Mouse (Mus musculus): ENCODE measurements at regions not wholly inside any gene's neighbourhood (a gene's known extent, or its start where the extent isn't known, plus 50 kb on each side); places are given as distances from the start of the nearest gene placed in this dataset.
"Not testable (repeated sequence)": the region's sequence is repeated elsewhere in the genome, so short reads cannot be mapped to it uniquely, and the experiment has no call there.

DNA sequence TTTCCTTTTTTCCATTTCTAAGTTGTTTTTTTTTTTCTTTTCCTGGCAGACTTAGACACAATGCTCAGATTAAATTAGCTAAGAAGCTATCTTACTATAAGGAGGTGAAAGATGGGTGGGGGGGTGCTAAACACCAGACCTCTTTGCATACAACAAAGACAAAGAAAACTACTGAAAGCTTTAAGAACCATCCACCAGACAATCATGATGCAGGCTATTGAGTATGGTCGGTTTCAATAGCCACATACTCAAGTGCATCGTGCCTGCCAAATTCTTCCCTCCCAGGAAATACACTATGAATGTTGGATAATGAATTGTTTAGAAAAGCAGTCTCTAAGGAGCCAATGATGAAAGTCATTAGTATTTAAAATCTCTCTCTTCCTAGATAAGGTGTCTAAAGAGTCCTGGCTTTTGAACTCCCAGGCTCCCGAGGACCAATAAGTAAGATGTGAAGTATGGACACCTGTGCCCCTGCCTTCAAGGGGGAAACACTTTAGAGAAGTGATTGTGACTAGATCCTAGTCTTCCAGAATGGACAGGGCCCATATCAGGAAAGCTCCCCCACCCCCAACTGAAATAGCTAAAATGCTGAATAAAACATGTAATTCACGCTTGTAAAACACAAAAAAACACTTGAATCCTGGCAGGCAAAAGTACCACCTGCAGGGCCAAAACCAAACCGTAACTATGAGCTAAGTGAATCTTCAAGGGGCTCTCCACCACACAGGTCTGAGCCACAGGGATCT lies 381.8 kb upstream of the B3galt2 start:
- DNase-seq (ENCODE audit: extremely low read depth, low read depth, low spot score), result no peak

DNA sequence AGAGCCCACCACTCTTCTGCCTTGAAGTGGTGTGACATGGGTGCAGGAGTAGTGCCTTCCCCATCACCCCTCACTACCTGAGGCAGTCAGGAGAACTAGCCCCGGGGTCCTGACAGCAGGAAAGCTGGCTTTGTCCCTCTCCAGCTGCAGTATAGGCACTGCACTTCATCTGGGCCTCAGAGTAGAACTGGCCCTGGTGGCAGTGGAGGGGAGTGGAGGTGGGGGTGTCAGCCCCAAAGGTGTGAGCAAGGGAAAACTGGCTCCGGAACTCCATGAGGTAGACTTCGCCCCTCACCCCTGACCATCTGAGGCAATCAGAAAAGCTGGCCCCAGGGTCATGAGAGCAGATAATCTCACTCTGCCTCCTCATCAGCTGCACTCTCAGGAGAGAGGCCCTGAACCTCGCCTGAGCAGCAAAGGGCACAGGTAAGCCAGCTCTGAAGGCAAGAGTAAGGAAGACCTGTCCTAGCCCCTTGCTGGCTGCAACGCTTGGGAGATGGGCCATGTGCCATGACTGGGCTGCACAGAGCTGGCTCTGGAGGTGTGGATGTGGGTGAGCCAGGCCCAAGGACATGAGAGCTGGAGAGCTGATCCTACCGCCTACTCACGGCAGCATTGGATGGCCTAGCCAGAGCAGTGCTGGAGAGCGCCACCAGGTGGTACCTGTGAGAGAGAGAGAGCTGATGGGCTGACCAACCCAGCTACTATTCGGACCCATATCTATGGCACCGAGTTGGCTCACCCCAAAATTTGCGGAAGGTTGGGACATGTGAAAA lies 377.0 kb upstream of the B3galt2 start:
- peak; percentile 3 for DNase-seq (ENCODE audit: extremely low read depth, low read depth, low spot score)

DNA sequence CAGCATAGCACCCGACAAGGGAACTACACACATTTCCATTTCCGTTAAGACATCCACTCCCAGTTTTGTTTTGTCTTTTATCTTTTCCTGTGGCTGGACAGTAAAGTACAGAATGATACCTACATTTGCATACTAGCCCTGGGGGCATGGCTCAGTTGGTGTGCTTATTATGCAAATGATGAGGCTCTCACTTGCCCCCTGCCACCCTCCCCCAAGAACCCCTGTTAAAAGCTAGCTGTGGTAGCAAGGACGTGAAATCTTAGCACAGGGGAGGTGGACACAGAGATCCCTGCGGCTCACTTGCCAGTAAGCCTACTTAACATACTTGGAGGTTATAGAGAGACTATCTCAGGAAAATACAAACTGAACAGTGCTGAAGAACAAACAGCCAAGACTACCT lies 375.2 kb upstream of the B3galt2 start:
- no peak for DNase-seq (ENCODE audit: extremely low read depth, low read depth, low spot score)

DNA sequence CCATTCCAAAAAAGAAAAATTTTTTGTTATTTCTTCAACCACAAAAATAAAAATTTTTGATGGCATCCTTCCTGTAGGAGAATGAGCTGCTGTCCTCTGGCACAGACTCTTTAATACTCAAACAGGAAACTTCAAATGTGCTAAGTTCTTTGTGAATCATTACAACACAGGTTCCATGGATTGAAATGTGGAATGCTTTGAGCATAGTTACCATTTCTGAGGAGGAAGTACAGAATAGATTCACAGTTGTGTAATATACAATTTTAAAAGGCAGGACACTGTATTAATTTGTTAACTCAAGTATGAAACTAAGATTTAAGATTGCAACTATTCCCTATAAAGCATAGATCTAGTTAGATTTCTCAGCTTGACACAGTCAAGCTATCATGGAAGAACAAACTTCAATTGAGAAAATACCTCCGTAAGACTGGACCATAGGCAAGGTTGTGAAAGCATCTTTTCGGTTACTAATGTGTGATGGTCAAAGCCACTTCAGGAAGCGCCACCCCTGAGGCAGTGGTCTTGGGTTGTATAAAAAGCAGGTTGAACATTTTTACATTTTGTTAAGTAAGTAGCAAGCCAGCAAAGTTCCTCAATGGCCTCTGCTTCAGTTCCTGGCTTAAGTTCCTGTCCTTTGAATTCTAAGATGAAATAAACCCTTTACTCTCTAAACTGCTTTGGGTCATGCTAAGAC lies 354.0 kb upstream of the B3galt2 start:
- no peak for DNase-seq (ENCODE audit: extremely low read depth, low read depth, low spot score)

DNA sequence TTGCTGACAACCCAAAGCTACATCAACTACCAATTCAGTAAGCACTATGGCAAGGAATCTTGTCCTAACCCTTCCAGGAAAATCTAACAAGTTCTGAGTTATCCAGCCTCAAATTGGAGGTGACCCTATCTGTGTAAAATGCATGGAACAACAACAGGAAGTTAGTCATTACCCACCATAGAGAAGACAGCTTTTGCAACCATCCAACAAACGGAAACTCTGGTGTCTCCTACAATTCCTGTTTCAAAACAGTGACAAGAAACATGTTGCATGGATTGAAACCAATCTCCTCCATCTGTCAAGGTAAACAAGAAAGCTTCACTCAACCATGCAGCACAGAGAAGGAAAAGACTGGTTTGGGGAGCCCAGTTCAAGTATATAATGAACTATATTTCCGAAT lies 353.0 kb upstream of the B3galt2 start:
- no peak for DNase-seq (ENCODE audit: extremely low read depth, low read depth, low spot score)

DNA sequence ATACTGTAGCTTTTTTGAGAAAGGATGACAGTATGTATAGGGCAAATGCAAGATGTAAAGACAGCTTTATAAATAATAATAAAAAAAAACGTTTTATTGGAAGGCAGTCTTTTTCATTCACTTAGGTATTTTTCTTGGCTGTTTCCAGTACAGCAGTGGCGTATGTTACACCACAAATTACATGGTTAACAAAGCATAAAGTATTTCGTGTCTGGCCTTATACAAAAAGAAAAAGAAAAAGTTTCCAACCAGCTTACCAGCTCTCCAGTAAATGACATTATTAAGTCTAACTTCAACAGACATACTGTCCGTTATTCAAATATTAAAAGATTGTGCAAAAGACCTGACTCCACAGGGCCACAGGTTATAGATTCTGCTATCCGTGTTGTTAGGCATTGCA lies 343.9 kb upstream of the B3galt2 start:
- no peak for DNase-seq (ENCODE audit: extremely low read depth, low read depth, low spot score)

DNA sequence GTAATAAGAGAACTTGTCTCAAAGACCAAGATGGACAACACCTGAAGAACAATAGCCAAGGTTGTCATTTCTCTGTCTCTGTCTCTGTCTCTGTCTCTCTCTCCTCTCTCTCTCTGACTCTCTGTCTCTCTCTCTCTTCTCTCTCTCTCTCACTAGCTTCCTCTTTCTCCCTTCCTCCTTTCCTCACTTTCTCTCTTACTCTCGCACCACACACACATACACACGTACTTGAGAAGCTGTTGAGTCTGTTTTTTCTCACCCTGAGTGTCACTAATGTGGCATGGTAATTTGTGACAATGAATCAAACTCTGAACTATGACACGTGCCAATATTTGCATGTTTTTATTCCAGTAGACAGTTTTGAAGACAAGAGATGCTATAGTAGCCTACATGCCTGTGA lies 333.1 kb upstream of the B3galt2 start:
- DNase-seq (ENCODE audit: extremely low read depth, low read depth, low spot score), result no peak

DNA sequence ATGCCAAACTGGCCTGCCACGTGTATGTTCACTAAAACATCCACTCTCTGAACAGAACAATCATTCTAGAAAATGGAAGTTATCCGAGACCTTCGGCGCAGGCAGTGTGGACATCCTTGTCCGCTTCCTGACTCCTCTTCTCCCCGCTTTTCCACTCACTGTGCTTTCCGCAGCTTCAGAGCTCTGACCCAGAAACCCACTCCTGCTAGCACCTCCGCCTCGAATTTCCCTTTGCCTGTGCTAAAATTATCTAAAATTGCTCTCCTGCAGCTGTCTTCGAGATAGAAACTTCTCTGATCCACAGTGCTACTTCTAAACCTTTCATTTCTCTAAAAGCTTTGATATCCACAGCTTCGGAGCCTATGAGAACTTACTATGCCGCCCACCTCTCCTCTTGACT lies 322.1 kb upstream of the B3galt2 start:
- DNase-seq (ENCODE audit: extremely low read depth, low read depth, low spot score), result no peak

DNA sequence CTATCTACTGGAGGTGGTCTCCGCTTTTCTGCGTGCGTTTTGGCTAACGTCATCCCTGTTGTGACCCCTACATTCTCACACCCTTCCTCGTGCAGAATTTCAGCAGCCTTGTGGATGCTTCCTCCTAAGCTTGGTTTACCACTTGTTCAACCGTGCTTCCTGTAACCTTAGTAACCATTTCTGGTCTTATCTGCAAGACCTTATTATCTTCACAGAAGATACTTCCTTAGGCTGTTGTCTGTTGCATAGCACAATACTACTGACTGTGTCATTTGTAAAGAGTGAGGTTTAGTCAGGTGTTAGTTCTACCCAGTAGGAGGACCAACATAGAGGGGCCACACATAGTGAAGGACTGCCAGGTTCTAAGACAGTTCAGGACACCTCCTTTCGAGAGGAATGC lies 320.9 kb upstream of the B3galt2 start:
- no peak for DNase-seq (ENCODE audit: extremely low read depth, low read depth, low spot score)

DNA sequence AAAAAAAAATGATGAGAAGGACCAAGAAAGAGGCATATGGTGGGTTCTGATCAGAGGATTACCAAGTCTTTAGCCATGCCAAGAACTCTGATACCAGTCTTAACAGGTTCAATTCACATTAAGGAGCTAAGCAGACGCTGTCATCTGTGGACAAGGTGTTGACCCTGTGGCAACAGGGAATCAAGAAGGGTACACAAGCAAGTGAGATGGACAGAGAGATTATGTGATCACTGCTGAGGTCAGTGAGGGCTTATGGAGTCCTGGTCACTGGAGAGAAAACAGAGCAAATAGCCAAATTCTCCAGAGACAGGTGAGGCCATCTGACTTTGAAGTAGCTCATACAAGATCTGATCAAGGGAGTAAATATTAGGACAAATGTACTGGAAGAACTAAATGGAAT lies 289.1 kb upstream of the B3galt2 start:
- no peak for DNase-seq (ENCODE audit: extremely low read depth, low read depth, low spot score)

DNA sequence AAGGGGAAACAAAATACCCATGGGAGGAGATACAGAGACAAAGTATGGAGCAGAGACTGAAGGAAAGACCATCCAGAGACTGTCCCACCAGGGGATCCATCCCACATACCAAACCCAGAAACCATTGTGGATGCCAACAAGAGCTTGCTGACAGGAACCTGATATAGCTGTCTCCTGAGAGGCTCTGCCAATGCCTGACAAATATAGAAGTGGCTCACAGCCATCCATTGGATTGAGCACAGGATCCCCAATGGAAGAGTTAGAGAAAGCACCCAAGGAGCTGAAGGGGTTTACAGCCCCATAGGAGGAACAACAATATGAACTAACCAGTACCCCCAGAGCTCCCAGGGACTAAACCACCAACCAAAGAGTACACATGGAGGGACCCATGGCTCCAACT lies 280.2 kb upstream of the B3galt2 start:
- not testable (repeated sequence) for DNase-seq (ENCODE audit: extremely low read depth, low read depth, low spot score)

DNA sequence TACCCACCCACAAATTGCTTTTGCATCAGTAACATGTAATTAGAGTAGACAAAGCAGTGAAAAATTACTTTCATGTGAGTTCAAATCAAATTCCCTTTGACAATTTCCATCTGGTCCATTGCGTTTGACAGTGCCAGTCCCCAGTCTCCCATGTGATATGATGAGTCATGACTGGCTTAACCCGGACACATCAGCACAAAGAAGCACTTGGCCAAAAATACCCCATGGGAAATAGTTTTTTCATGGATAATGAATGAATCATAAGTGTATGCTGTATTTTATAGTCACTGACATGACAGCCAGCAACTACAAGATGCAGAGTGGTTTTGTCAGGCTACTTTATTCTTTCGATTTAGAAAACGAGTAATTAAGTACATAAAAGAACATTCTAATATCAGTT lies 248.6 kb upstream of the B3galt2 start:
- no peak for DNase-seq (ENCODE audit: extremely low read depth, low read depth, low spot score)
